Mouse (Mus musculus) erythroblast, embryonic 14.5 days (primary cell): ENCODE measurements at regions not wholly inside any gene's neighbourhood (a gene's known extent, or its start where the extent isn't known, plus 50 kb on each side); places are given as distances from the start of the nearest gene placed in this dataset.

Source experiments
- GATA1 ChIP-seq: IDR thresholded peaks from 2 replicates; pipeline ENCODE4 v1.6.1; 2012; ENCODE audit warnings: low read length, inconsistent platforms, mixed read lengths
- TAL1 ChIP-seq: IDR thresholded peaks from 3 replicates; pipeline ENCODE4 v1.6.1; 2012; ENCODE audit warnings: low read length, inconsistent platforms, mixed read lengths

DNA sequence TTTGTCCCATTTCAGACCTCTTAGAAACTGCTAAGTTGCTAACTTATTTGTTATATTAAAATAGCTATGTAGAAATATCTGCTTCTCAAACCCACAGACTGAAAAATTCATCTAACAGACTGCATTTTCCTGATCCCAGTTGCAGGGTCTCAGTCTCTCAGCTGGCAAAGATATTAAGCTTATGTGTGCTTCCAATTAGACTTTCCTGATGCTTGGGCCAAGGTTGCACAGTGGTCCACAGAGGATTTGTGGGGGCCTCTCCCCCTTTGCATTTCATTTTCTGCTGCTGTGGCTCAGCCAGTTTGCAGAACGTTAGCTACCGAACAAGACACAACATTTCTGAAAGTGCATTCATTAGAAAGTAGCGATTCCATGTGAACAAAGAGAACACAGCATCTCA lies 457.4 kb downstream of the Plcl1 start:
- TF ChIP-seq GATA1: no peak
- TF ChIP-seq TAL1: no peak
